Mouse (Mus musculus): ENCODE results near the gene Eif4b. TPM values are rescaled to one million over a fixed set of nuclear protein-coding genes. Genes with fewer than 3 reads are reported as not detected.

Eif4b gene
- polyA plus RNA-seq, 1 experiment from 2014 or later = 32.2 TPM

GRCm38 (mm10) chr15:102117461-102118443 is 44.2 kb downstream of the Eif4b start:
- peaks cover 35% of the 10 kb centered on the region for H3K36me3 ChIP-seq (replicated peaks; ENCODE audit: insufficient read depth, low read length)
- no peak overlapping the region for H3K9ac ChIP-seq (replicated peaks)
- H3K27me3 ChIP-seq (ENCODE audit: insufficient read depth, low read length) = no peaks in the 10 kb centered on the region
- DNase-seq = no peak
- no peaks in the 10 kb centered on the region for H3K9me3 ChIP-seq (ENCODE audit: low read length)
- no peak overlapping the region for H3K4me3 ChIP-seq (ENCODE audit: low read depth, low read length)
- H3K27ac ChIP-seq (ENCODE audit: low read depth) = no peak overlapping the region
- WGBS (ENCODE audit: insufficient replicate concordance) = 75% methylated on average over 19 of the region's 19 CpGs
- H3K4me1 ChIP-seq (ENCODE audit: insufficient read depth) = no peaks in the 10 kb centered on the region
- ATAC-seq = peak; percentile 38; the same call in 1 of the 2 replicates
- TF ChIP-seq EP300 (IDR thresholded peaks at IDR 0.05; ENCODE audit: low read depth) (no peak), CTCF (IDR thresholded peaks at IDR 0.05; ENCODE audit: low read depth) (peak; percentile 57)
- H3K4me2 ChIP-seq (ENCODE audit: low read depth, low read length) = no peak overlapping the region

GRCm38 (mm10) chr15:102118591-102118990 is 45.0 kb downstream of the Eif4b start:
- H3K4me2 ChIP-seq (ENCODE audit: low read depth, low read length) = no peak overlapping the region
- no peak overlapping the region for H3K4me3 ChIP-seq (ENCODE audit: low read depth, low read length)
- TF ChIP-seq EP300 (IDR thresholded peaks at IDR 0.05; ENCODE audit: low read depth) (no peak), CTCF (IDR thresholded peaks at IDR 0.05; ENCODE audit: low read depth) (no peak)
- no peak overlapping the region for H3K9ac ChIP-seq (replicated peaks)
- DNase-seq (no peak), ATAC-seq (no peak)
- H3K27ac ChIP-seq (ENCODE audit: low read depth) = no peak overlapping the region
- H3K27me3 ChIP-seq (ENCODE audit: insufficient read depth, low read length) = no peaks in the 10 kb centered on the region
- no peaks in the 10 kb centered on the region for H3K9me3 ChIP-seq (ENCODE audit: low read length)
- H3K36me3 ChIP-seq (replicated peaks; ENCODE audit: insufficient read depth, low read length) = peaks cover 35% of the 10 kb centered on the region
- H3K4me1 ChIP-seq (ENCODE audit: insufficient read depth) = no peaks in the 10 kb centered on the region
- WGBS (ENCODE audit: insufficient replicate concordance) = 89% methylated on average over 4 of the region's 4 CpGs

- no peak for ATAC-seq
- no peak overlapping the region for H3K9ac ChIP-seq (replicated peaks)
- TF ChIP-seq CTCF (IDR thresholded peaks at IDR 0.05; ENCODE audit: low read depth) (no peak), EP300 (IDR thresholded peaks at IDR 0.05; ENCODE audit: low read depth) (no peak)
- H3K27me3 ChIP-seq (ENCODE audit: insufficient read depth, low read length) = no peaks in the 10 kb centered on the region
- no peaks in the 10 kb centered on the region for H3K4me1 ChIP-seq (ENCODE audit: insufficient read depth)
- peaks cover 32% of the 10 kb centered on the region for H3K36me3 ChIP-seq (replicated peaks; ENCODE audit: insufficient read depth, low read length)
- no peak overlapping the region for H3K4me2 ChIP-seq (ENCODE audit: low read depth, low read length)
- DNase-seq = no peak
- WGBS (ENCODE audit: insufficient replicate concordance) = 83% methylated on average over 8 of the region's 8 CpGs
- no peaks in the 10 kb centered on the region for H3K9me3 ChIP-seq (ENCODE audit: low read length)
- no peak overlapping the region for H3K27ac ChIP-seq (ENCODE audit: low read depth)
- no peak overlapping the region for H3K4me3 ChIP-seq (ENCODE audit: low read depth, low read length)
Observed at GRCm38 (mm10) chr15:102119121-102119830, 45.7 kb downstream of the Eif4b start.

GRCm38 (mm10) chr15:102119831-102120170 is 46.2 kb downstream of the Eif4b start:
- H3K27ac ChIP-seq (ENCODE audit: low read depth) = no peak overlapping the region
- DNase-seq = no peak
- no peak overlapping the region for H3K4me3 ChIP-seq (ENCODE audit: low read depth, low read length)
- no peak for ATAC-seq
- H3K27me3 ChIP-seq (ENCODE audit: insufficient read depth, low read length) = no peaks in the 10 kb centered on the region
- TF ChIP-seq EP300 (IDR thresholded peaks at IDR 0.05; ENCODE audit: low read depth) (no peak), CTCF (IDR thresholded peaks at IDR 0.05; ENCODE audit: low read depth) (no peak)
- H3K9me3 ChIP-seq (ENCODE audit: low read length) = no peaks in the 10 kb centered on the region
- H3K4me1 ChIP-seq (ENCODE audit: insufficient read depth) = no peaks in the 10 kb centered on the region
- 80% methylated on average over 2 of the region's 2 CpGs for WGBS (ENCODE audit: insufficient replicate concordance)
- no peak overlapping the region for H3K4me2 ChIP-seq (ENCODE audit: low read depth, low read length)
- H3K9ac ChIP-seq (replicated peaks) = no peak overlapping the region
- H3K36me3 ChIP-seq (replicated peaks; ENCODE audit: insufficient read depth, low read length) = peaks cover 34% of the 10 kb centered on the region

- H3K36me3 ChIP-seq (replicated peaks; ENCODE audit: insufficient read depth, low read length) = peaks cover 35% of the 10 kb centered on the region
Observed at GRCm38 (mm10) chr15:102120530-102120929, 47.0 kb downstream of the Eif4b start.

GRCm38 (mm10) chr15:102126303-102126702 is 52.7 kb downstream of the Eif4b start:
- ATAC-seq = no peak; the same call in 1 of the 2 replicates
- Histone ChIP-seq H3K4me1 (ENCODE audit: insufficient read depth) (no peaks in the 10 kb centered on the region), H3K4me3 (ENCODE audit: low read depth, low read length) (no peak overlapping the region), H3K9me3 (ENCODE audit: low read length) (no peaks in the 10 kb centered on the region), H3K27me3 (ENCODE audit: insufficient read depth, low read length) (no peaks in the 10 kb centered on the region), H3K4me2 (ENCODE audit: low read depth, low read length) (no peak overlapping the region), H3K9ac (replicated peaks) (no peak overlapping the region), H3K36me3 (replicated peaks; ENCODE audit: insufficient read depth, low read length) (peaks cover 31% of the 10 kb centered on the region), H3K27ac (ENCODE audit: low read depth) (no peak overlapping the region)
- no peak for DNase-seq
- TF ChIP-seq EP300 (IDR thresholded peaks at IDR 0.05; ENCODE audit: low read depth) = no peak
- no peak for TF ChIP-seq CTCF (IDR thresholded peaks at IDR 0.05; ENCODE audit: low read depth)
- 47% methylated on average over 2 of the region's 2 CpGs for WGBS (ENCODE audit: insufficient replicate concordance)

More at GRCm38 (mm10) chr15:102120530-102120929, 47.0 kb downstream of the Eif4b start:
- WGBS (ENCODE audit: insufficient replicate concordance) = 85% methylated on average over 5 of the region's 5 CpGs
- no peak overlapping the region for H3K4me3 ChIP-seq (ENCODE audit: low read depth, low read length)
- H3K9ac ChIP-seq (replicated peaks) = no peak overlapping the region
- DNase-seq (no peak), ATAC-seq (no peak)
- no peaks in the 10 kb centered on the region for H3K27me3 ChIP-seq (ENCODE audit: insufficient read depth, low read length)
- H3K4me2 ChIP-seq (ENCODE audit: low read depth, low read length) = no peak overlapping the region
- no peaks in the 10 kb centered on the region for H3K9me3 ChIP-seq (ENCODE audit: low read length)
- no peak overlapping the region for H3K27ac ChIP-seq (ENCODE audit: low read depth)
- no peaks in the 10 kb centered on the region for H3K4me1 ChIP-seq (ENCODE audit: insufficient read depth)
- TF ChIP-seq CTCF (IDR thresholded peaks at IDR 0.05; ENCODE audit: low read depth) = no peak
- TF ChIP-seq EP300 (IDR thresholded peaks at IDR 0.05; ENCODE audit: low read depth) = no peak

Data from liver, postnatal 0 days (tissue).